Mouse (Mus musculus) c-Kit-negative CD71-positive TER-119-positive erythroid progenitor cells, embryonic 14.5 days (primary cell): ENCODE measurements around the gene Hfm1.

Source experiments
- DNase-seq: peaks from one replicate; pipeline ENCODE4 v3.0.0-alpha.2; 2013; ENCODE audit warnings: low read depth, low spot score

Gene Hfm1

GRCm38 (mm10) chr5:106925488-106926368 lies at the start of gene Hfm1:
Gene Hfm1, minus strand, starts transcription at chr5:106926321.
- DNase-seq = peak; percentile 41

- DNase-seq = no peak
These were observed 47.8 kb upstream of the Hfm1 start for GRCm38 (mm10) chr5:106973883-106974282.

GRCm38 (mm10) chr5:106967578-106967977 lies 41.5 kb upstream of the Hfm1 start:
- no peak for DNase-seq

- DNase-seq = no peak
These were observed 40.3 kb upstream of the Hfm1 start for GRCm38 (mm10) chr5:106966443-106966842.

DNA sequence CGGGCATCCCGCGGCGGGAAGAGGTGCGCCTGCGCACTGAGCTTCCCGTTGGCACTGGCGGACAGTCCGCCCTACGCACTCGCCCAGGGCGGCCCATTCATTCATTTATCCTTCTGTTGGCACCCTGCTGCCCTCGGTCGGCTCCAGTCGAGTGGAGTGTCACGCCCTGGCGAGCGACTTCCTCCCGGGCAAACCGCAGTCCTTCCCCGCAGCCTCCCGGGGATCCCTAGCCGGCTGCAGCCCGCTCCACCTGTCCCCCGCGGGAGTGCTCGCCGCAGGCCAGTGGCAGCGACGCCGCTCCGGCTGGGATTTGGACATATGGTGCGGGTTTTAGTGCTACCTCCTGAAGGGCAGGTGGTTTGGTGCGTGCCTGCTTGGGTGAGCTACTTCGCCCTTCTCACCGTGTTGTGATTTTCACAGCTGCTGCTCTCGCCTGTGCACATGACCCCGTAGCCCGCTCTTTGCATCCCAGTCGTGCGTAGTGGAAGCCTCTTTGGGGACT lies 38.4 kb upstream of the Hfm1 start:
- no peak for DNase-seq

DNA sequence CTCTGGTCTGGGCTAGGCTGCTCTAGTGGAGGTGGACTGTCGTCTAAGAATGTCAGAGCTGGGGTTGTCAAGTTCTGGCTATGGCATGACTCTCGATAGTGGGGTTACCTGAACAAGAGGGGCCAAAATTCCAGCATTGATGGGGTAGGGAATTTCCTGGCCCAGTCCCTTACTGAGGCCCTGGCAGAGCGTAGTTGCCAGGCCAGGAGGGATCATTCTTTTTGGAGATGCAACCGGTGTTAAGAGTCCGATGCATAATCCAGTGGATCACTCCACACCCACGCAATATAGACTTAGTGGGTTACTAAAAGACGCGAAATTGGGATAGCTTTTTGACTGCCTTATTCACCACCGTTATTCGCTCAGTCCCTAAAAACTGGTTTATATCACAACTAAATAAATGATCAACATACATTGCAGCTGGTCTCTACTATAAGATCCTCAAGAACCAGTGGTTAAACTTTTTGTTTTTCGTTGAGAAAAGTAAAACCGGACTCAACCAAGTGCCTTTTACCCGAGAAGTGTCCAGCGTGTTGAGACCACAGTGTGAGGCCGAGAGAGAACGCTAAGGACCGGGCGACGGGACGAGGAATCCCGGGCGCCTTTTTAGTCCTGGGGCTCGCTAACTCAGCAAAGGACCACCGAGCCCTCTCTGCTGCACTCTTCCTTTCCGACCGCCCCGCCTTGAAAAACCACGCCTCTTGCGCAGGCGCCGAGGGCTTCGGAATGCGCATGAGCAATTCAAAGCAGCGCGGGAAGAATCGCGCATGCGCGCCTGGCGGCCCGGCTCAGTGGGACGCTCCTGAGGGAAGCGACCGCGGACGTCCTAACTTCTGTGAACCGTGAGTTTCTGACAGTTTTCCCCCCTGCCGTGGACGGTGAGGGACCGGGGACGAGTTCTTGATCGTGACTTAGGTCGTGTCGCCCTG lies 37.7 kb upstream of the Hfm1 start, which contains the start of gene Cdc7:
Cdc7 (plus strand) TSS at position 739 of the 929 bp plus-strand sequence.
- peak; percentile 88 for DNase-seq

GRCm38 (mm10) chr5:106960451-106960850 lies 34.3 kb upstream of the Hfm1 start:
- no peak for DNase-seq

- DNase-seq = no peak
These were observed 32.9 kb upstream of the Hfm1 start for GRCm38 (mm10) chr5:106959031-106959430.

DNA sequence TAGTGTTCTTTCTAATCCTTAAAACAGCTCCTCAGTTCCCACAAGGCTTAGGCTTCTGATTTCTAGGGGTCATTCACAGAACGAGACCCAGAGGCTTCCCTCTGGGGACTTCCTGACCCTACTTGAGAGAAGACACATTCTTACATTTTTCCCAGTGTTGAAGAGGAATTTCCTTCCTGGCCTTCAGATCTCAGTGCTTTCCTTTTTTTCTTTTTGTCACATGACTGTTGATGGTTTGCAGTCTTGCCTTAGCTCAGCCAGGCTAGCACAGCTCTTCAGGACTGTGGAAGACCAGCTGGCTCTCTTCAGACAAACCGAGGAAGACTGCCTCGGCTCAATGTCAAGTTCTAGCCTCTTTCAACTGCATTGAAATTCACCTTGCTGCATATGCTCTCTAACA lies 30.3 kb upstream of the Hfm1 start:
- no peak for DNase-seq

- no peak for DNase-seq
These were observed 22.6 kb upstream of the Hfm1 start for GRCm38 (mm10) chr5:106948683-106949082.

GRCm38 (mm10) chr5:106946342-106946741 lies 20.2 kb upstream of the Hfm1 start:
- no peak for DNase-seq

- DNase-seq = no peak
These were observed 1.9 kb upstream of the Hfm1 start for GRCm38 (mm10) chr5:106927996-106928395.

DNA sequence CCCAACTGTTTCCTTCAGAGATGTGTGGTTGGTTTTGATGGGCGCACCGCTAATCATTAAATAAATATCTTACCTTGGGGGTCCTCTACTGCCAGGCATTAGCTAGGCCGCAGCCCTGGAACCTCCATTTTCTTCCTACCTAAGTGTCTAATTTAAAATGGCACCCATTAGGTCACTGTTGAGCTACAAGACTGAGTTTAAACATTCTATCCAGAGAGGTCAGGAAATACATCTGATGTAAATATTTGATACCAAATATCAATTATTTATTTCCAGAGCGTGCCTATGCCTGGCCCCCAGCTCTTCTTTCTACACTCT lies 207 bp upstream of the Hfm1 start:
- DNase-seq = no peak

- DNase-seq = no peak
These were observed 6.8 kb downstream of the Hfm1 start for GRCm38 (mm10) chr5:106919315-106919714.

DNA sequence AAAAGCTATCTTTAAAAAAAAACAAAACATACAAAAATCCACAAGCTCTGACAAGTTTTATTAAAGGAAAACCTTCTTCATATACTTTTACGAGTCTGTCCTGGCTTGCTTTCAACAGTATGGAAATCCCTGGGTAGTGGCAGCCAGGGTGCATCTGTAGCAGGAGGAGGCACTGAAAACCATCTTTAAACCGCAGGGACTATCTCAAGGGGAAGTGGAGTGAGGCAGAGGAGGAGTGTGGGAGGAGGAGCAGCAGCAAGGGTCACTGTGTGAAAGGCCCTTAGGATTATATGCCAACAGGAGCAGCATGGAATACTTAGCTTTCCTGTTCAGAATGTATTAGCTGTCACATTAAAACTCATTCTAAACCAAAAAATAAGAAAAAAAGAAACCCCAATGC lies 29.2 kb downstream of the Hfm1 start:
- no peak for DNase-seq

DNA sequence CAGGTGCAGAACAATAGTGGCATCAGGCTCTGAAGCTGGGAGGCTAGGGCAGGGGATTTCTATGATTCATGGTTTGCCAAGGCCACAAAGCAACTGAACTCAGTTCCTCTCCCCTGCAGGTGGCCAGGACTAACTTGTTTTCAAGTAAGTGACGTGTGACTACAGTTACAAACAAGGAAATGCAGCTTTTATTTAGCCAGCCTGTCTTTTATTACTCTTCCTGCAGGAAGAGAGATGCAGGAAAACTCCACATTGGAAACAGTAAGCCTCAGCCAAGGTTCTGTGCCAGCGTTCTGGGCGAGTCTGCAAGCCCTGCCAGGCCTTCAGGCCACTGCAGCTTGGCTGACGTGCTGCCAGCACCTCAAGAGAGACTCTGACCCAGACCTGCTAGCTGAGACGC lies 34.3 kb downstream of the Hfm1 start:
- no peak for DNase-seq

- DNase-seq = no peak
These were observed 38.6 kb downstream of the Hfm1 start for GRCm38 (mm10) chr5:106887303-106888071.

GRCm38 (mm10) chr5:106885517-106885916 lies 40.6 kb downstream of the Hfm1 start:
- no peak for DNase-seq

DNA sequence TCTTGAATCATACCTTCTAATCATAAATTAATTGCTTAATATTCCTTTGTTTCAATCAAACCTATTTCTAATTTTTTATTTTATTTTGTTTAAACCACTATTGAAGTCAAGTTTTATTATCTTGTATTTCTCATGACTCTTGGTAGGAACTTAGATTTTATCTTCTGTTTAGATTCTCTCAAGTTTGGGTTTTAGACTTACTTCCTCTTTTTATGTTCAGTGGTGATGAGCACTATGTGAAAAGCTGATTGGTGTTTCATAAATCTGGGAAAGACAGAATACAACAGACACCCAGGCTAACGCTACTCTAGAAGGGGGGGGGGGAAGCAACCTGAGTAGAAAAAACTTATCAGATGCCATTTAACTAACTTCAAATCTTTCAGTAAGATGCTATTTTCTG lies 49.7 kb downstream of the Hfm1 start:
- no peak for DNase-seq

DNA sequence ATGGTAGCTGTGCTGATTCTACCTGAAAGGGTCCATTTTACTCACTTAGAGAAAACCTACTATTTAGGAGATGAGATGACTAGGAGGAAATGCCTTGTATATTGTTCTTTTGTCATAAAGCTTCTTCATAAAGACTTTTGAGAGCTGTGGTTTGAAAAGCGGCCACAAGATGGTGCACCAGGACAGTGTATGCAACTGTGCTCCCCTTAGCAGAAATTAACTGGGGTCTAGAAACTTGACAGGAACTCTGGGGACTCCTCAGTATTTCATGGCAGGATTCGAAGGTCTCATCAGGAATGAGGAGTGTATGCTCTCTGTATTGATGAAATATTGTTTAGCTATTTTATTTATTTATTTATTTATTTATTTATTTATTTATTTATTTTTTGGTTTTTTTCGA lies 65.7 kb downstream of the Hfm1 start:
- no peak for DNase-seq

DNA sequence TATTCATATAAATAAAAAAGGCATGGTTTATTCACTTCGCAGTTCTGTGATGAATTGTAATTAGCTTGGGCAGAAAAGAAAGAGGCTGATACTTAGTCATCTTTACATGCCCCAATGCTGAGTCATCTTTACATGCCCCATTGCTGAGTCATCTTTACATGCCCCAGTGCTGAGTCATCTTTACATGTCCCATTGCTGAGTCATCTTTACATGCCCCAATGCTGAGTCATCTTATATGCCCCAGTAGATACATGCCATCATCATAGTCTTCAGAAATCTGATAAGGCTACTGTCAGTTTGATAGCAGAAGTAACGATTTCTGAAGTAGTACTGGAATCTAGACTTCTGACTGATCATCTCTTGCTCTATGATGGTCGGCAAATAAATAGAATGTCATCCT lies 72.8 kb downstream of the Hfm1 start:
- peak; percentile 31 for DNase-seq

- DNase-seq = no peak
These were observed 79.1 kb downstream of the Hfm1 start for GRCm38 (mm10) chr5:106847045-106847444.
